Mouse (Mus musculus) olfactory bulb, adult 2 months (tissue): ENCODE measurements around the gene Hjurp.

Experiments
- CTCF ChIP-seq: fragments of 200-500 bp; IDR thresholded peaks from 2 replicates; pipeline ENCODE4 v1.5.1; 2012; ENCODE audit warnings: low read depth, mild to moderate bottlenecking, low read length, moderate library complexity; ENCODE audit not compliant: insufficient read depth
- POLR2A ChIP-seq: fragments of 200-500 bp; IDR thresholded peaks from 2 replicates; pipeline ENCODE4 v1.6.1; 2012; ENCODE audit warnings: mild to moderate bottlenecking, low read depth, low read length, moderate library complexity; ENCODE audit not compliant: insufficient read depth

DNA sequence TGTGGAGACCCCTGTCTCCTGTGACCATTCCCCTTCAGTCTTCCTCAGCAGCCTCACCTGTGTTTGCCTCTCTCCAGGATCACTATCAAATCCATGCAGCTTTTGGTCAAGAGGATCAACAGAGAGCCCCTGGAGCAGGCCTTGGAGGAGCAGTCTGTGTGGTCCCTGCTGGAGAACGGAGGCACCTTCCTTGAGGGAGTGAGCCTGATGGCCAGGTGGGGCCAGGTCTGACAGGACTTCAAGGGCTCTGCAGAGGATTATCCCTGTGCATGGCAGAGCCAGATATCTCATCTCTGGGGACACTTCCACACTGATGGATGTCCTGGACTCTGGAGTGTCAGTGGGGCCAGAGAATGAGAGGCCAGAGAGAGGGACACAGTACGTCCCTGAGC is 22.0 kb downstream of the Hjurp start:
- no peak for TF ChIP-seq CTCF
- TF ChIP-seq POLR2A, result no peak
